Mouse (Mus musculus): ENCODE results near the gene Teddm3.

GRCm38 (mm10) chr16:21136312-21137083, 17.3 kb downstream of the Teddm3 start:
- no peak for TF ChIP-seq CTCF (IDR thresholded peaks at IDR 0.05; ENCODE audit: control insufficient read depth, insufficient read depth, insufficient replicate concordance, low read depth, low read length)
- no peak for TF ChIP-seq POLR2A (IDR thresholded peaks at IDR 0.05; ENCODE audit: control insufficient read depth, low read depth, low read length)

Data from testis, adult 2 months (tissue).